Mouse (Mus musculus): ENCODE data around the gene Gm5726.
"Not testable (repeated sequence)": the region's sequence is repeated elsewhere in the genome, so short reads cannot be mapped to it uniquely, and the experiment has no call there.

Gene Gm5726

DNA sequence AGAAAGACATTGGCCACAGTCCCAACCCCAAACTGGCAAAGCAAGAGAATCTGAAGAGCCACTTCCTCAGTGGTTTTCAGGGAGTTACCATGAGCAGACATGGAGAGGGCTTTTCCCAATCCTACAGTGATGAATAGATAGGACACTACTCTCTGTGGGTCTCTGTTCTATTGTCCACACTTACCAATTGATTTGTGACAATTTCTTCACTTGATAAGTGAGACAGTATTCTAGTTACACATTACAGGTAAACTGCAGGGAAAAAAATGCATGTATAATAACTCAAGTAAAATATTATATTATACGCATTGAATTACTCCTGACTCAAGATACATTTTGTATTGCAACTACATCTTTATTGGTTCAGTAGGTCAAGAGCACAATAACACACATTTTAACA is at the start of gene Gm5726:
Gene Gm5726, minus strand, starts transcription at position 101 of the 400 bp plus-strand sequence.
- not testable (repeated sequence) for DNase-seq

DNA sequence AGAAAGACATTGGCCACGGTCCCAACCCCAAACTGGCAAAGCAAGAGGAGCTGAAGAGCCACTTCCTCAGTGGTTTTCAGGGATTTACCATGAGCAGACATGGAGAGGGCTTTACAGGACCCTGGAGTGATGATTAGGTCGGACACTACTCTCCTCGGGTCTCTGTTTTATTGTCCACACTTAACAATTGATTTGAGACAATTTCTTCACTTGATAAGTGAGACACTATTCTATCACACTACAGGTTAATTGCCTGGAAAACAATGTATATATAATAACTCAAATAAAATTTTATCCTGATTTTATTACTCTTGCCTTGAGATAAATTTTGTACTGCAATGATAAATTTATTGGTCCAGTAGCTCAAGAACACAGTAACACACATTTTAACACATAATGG is 30.6 kb upstream of the Gm5726 start, which contains the start of gene Gm4141:
Gene Gm4141, minus strand, starts transcription at position 101 of the 400 bp plus-strand sequence.
- DNase-seq, result not testable (repeated sequence)

GRCm38 (mm10) chr7:20533537-20533936 is 12.0 kb downstream of the Gm5726 start, which contains the start of gene Vmn1r104:
Gene Vmn1r104, plus strand, starts transcription at chr7:20533837.
- not testable (repeated sequence) for DNase-seq

DNA sequence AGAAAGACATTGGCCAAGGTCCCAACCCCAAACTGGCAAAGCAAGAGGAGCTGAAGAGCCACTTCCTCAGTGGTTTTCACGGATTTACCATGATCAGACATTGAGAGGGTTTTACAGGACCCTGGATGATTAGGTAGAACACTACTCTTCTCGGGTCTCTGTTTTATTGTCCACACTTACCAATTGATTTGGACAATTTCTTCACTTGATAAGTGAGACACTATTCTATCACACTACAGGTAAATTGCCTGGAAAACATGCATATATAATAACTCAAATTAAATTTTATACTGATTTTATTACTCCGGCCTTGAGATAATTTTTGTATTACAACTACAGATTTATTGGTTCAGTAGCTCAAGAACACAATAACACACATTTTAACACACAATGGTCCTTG is 35.1 kb downstream of the Gm5726 start, which contains the start of gene Vmn1r103:
Gene Vmn1r103, minus strand, starts transcription at position 101 of the 400 bp plus-strand sequence.
- DNase-seq, result not testable (repeated sequence)

Measured in cerebellum, postnatal 36 days (tissue).